In the genomic region with DNA sequence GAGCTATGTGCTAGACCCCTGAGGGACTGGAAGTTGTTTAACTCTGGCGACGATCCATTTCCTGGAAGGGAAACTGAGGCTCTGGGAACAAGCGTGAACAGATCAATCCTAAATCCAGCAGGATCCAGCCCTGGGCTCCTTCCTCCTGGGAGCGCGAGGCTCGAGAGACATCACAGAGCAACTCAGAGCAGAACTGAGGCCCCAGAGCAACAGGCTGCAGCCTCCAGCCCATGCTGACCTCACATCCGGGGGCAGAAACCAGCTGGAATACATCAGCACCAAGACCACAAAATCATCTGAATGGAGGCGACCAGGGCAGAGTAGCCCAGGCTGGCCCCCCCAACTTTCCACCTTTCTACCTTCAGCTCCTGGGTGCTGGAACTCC, we compare ENCODE assay signal across 7 mouse cellular contexts. TPM values are rescaled to one million over a fixed set of nuclear protein-coding genes. Genes with fewer than 3 reads are reported as not detected.
A peak's percentile ranks its signal among the peaks of the same experiment; 100 is the strongest.
DNase-seq lines count a peak whose midpoint lies in the region; ATAC-seq lines count a peak whose summit lies in the region.

No protein-coding gene starts in this region.

- DNase-seq in embryonic facial prominence, embryonic 11.5 days (ENCODE audit: low spot score) = peak; percentile 61
- no peak for DNase-seq in midbrain, embryonic 14.5 days
- DNase-seq in spleen, adult 12 weeks (ENCODE audit: low spot score) = no peak
- DNase-seq in adrenal gland, adult 8-10 months = no peak
- no peak for DNase-seq in gastrocnemius, postnatal 14 days

- intact Hi-C loops in gastrocnemius, postnatal 14 days (cut with DNase I; ENCODE audit: low total_unique reads) = no loop called here

- H3K9ac ChIP-seq in embryonic facial prominence, embryonic 11.5 days (replicated peaks; ENCODE audit: low read length) = no peak overlapping the region
- H3K9ac ChIP-seq in forebrain, embryonic 16.5 days (replicated peaks; ENCODE audit: low read depth, low read length) = peak overlapping the region; percentile 29; the same call in 1 of the 2 replicates
- H3K9ac ChIP-seq in kidney, embryonic 16.5 days (replicated peaks; ENCODE audit: low read length) = no peak overlapping the region
- 0 out of 2 replicates have a peak overlapping the region, but pooled peaks have one; percentile 17 for H3K9ac ChIP-seq in midbrain, embryonic 14.5 days (replicated peaks; ENCODE audit: low read length)

- H3K4me1 ChIP-seq in embryonic facial prominence, embryonic 11.5 days (ENCODE audit: control insufficient read depth, insufficient read depth, low read length) = no peaks in the 10 kb centered on the region; the same call in 1 of the 2 replicates
- H3K4me1 ChIP-seq in forebrain, embryonic 16.5 days (replicated peaks; ENCODE audit: control insufficient read depth, insufficient read depth, low read length) = peaks cover 32% of the 10 kb centered on the region
- H3K4me1 ChIP-seq in kidney, embryonic 16.5 days (ENCODE audit: insufficient read depth, low read length) = peaks cover 20% of the 10 kb centered on the region
- peaks cover 14% of the 10 kb centered on the region for H3K4me1 ChIP-seq in midbrain, embryonic 14.5 days (ENCODE audit: control insufficient read depth, insufficient read depth, low read length)

- no peaks in the 10 kb centered on the region for H3K36me3 ChIP-seq in embryonic facial prominence, embryonic 11.5 days (replicated peaks; ENCODE audit: control insufficient read depth, insufficient read depth, low read depth, low read length)
- no peaks in the 10 kb centered on the region for H3K36me3 ChIP-seq in forebrain, embryonic 16.5 days (ENCODE audit: control insufficient read depth, insufficient read depth)
- no peaks in the 10 kb centered on the region for H3K36me3 ChIP-seq in kidney, embryonic 16.5 days (ENCODE audit: insufficient read depth, low read length)
- H3K36me3 ChIP-seq in midbrain, embryonic 14.5 days (ENCODE audit: control insufficient read depth, insufficient read depth, low read length) = no peaks in the 10 kb centered on the region

- ATAC-seq in embryonic facial prominence, embryonic 11.5 days (replicated peaks; ENCODE audit: insufficient number of reproducible peaks, low FRiP score, low TSS enrichment, low read depth) = no peak; the same call in 1 of the 2 replicates
- no peak for ATAC-seq in forebrain, embryonic 16.5 days
- peak; percentile 52; the same call in 1 of the 2 replicates for ATAC-seq in kidney, embryonic 16.5 days (ENCODE audit: low FRiP score, low TSS enrichment)
- no peak for ATAC-seq in midbrain, embryonic 14.5 days (ENCODE audit: low FRiP score, low TSS enrichment)

- peak overlapping the region; percentile 0; the same call in 1 of the 2 replicates for H3K4me2 ChIP-seq in embryonic facial prominence, embryonic 11.5 days (ENCODE audit: low read depth, low read length)
- peak overlapping the region; percentile 37 for H3K4me2 ChIP-seq in forebrain, embryonic 16.5 days (ENCODE audit: low read length)
- H3K4me2 ChIP-seq in kidney, embryonic 16.5 days (replicated peaks; ENCODE audit: low read depth, low read length) = peak overlapping the region; percentile 31
- H3K4me2 ChIP-seq in midbrain, embryonic 14.5 days (ENCODE audit: low read length) = peak overlapping the region; percentile 30

- WGBS in embryonic facial prominence, embryonic 11.5 days = 10% methylated on average over 8 of the region's 8 CpGs
- 5% methylated on average over 8 of the region's 8 CpGs for WGBS in forebrain, embryonic 16.5 days
- WGBS in kidney, embryonic 16.5 days = 15% methylated on average over 8 of the region's 8 CpGs
- 16% methylated on average over 8 of the region's 8 CpGs for WGBS in midbrain, embryonic 14.5 days

- no peak overlapping the region for H3K4me3 ChIP-seq in embryonic facial prominence, embryonic 11.5 days (ENCODE audit: low read depth, low read length)
- H3K4me3 ChIP-seq in forebrain, embryonic 16.5 days (replicated peaks; ENCODE audit: low read length) = no peak overlapping the region; the same call in 1 of the 2 replicates
- H3K4me3 ChIP-seq in kidney, embryonic 16.5 days (ENCODE audit: low read length) = no peak overlapping the region
- H3K4me3 ChIP-seq in midbrain, embryonic 14.5 days (replicated peaks; ENCODE audit: low read depth, low read length) = no peak overlapping the region

- no peaks in the 10 kb centered on the region for H3K9me3 ChIP-seq in embryonic facial prominence, embryonic 11.5 days (replicated peaks; ENCODE audit: control insufficient read depth, low read length)
- 0 out of 2 replicates have a peak, but pooled peaks cover 4% of the 10 kb centered on the region for H3K9me3 ChIP-seq in forebrain, embryonic 16.5 days (ENCODE audit: control insufficient read depth, low read length)
- H3K9me3 ChIP-seq in kidney, embryonic 16.5 days (ENCODE audit: low read length) = peaks cover 4% of the 10 kb centered on the region; the same call in 1 of the 2 replicates
- no peaks in the 10 kb centered on the region for H3K9me3 ChIP-seq in midbrain, embryonic 14.5 days (ENCODE audit: control insufficient read depth, low read length)

- H3K27me3 ChIP-seq in embryonic facial prominence, embryonic 11.5 days (ENCODE audit: control insufficient read depth, insufficient read depth, low read length) = peaks cover 2% of the 10 kb centered on the region; the same call in 1 of the 2 replicates
- H3K27me3 ChIP-seq in forebrain, embryonic 16.5 days (replicated peaks; ENCODE audit: control insufficient read depth, insufficient read depth, low read length) = peaks cover 6% of the 10 kb centered on the region; the same call in 1 of the 2 replicates
- H3K27me3 ChIP-seq in kidney, embryonic 16.5 days (ENCODE audit: insufficient read depth, low read length) = peaks cover 20% of the 10 kb centered on the region
- H3K27me3 ChIP-seq in midbrain, embryonic 14.5 days (ENCODE audit: control insufficient read depth, insufficient read depth, low read length) = no peaks in the 10 kb centered on the region

- no peak overlapping the region for H3K27ac ChIP-seq in embryonic facial prominence, embryonic 11.5 days (replicated peaks; ENCODE audit: low read depth, low read length)
- H3K27ac ChIP-seq in forebrain, embryonic 16.5 days (ENCODE audit: low read length) = no peak overlapping the region; the same call in 1 of the 2 replicates
- H3K27ac ChIP-seq in kidney, embryonic 16.5 days (ENCODE audit: low read length) = 0 out of 2 replicates have a peak overlapping the region, but pooled peaks have one; percentile 30
- H3K27ac ChIP-seq in midbrain, embryonic 14.5 days (replicated peaks; ENCODE audit: low read depth, low read length) = no peak overlapping the region

RNA-seq across cellular contexts. Expression of a gene that starts 29.8 kb away (rescaled TPM):
- polyA plus RNA-seq in embryonic facial prominence, embryonic 11.5 days (2014; fragmentation: Nextera tagmentation; extraction: Ambion mirVana) = 2.5 and 2.7 TPM in 2 replicates
- 4.3 and 4.4 TPM in 2 replicates for polyA plus RNA-seq in forebrain, embryonic 16.5 days (2015; fragmentation: Nextera tagmentation; extraction: Ambion mirVana)
- 4.1 and 4.5 TPM in 2 replicates for polyA plus RNA-seq in kidney, embryonic 16.5 days (2015; fragmentation: Nextera tagmentation; extraction: Ambion mirVana)
- 5.7 and 7.0 TPM in 2 replicates for polyA plus RNA-seq in midbrain, embryonic 14.5 days (2014; fragmentation: Nextera tagmentation; extraction: Ambion mirVana)
- total RNA-seq in adrenal gland, adult 8-10 months (2022) = 10 to 100 TPM; 28.1 to 47.2 (median 33.7) TPM
- total RNA-seq in gastrocnemius, postnatal 14 days (2021) = under 1 TPM; 0.49 to 0.96 TPM

Comparison
In these comparisons a context has a peak if more than half of its experiments do, and no peak if none do; other contexts are left out.
1. H3K9ac ChIP-seq: peak in forebrain, embryonic 16.5 days (single experiment) and midbrain, embryonic 14.5 days (single experiment); none in embryonic facial prominence, embryonic 11.5 days (single experiment) and kidney, embryonic 16.5 days (single experiment).
2. Peak in every context shown above with its lines, with median percentiles within 50 percentile points of each other: H3K4me2 ChIP-seq.